Mouse (Mus musculus): Measurements from ENCODE around the gene Ldb2. TPM values are rescaled to one million over a fixed set of nuclear protein-coding genes. Genes with fewer than 3 reads are reported as not detected.

Gene Ldb2
- polyA plus RNA-seq, 1 experiment from 2014 or later, result 15.9 TPM

DNA sequence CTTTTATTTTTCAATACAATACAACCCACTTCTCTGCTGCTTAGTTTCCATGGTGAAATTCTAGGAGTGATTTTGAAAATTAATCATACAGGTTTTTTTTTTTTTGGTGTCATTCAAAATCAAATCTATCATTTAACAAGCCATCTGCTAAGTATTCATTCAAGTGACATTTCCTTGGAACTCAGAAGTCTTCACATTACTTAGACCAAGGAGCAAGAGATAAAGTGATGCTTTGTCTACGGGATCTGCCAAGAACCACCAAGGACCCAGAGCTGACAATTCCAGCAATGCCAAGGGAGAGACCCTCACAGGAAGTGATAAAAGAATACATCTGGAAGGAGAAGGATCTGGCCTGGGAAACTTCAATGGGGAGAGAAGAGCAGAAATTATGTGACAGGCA lies 270.5 kb downstream of the Ldb2 start:
- Histone ChIP-seq H3K36me3 (no peaks in the 10 kb centered on the region), H3K4me1 (no peaks in the 10 kb centered on the region), H3K9ac (replicated peaks) (no peak overlapping the region), H3K9me3 (no peaks in the 10 kb centered on the region), H3K4me2 (replicated peaks) (no peak overlapping the region), H3K27ac (replicated peaks) (no peak overlapping the region), H3K27me3 (no peaks in the 10 kb centered on the region; the same call in 1 of the 2 replicates), H3K4me3 (no peak overlapping the region)
- WGBS, result 91% methylated on average over 1 of the region's 1 CpGs
- no peak for ATAC-seq (ENCODE audit: low FRiP score, low read depth)

DNA sequence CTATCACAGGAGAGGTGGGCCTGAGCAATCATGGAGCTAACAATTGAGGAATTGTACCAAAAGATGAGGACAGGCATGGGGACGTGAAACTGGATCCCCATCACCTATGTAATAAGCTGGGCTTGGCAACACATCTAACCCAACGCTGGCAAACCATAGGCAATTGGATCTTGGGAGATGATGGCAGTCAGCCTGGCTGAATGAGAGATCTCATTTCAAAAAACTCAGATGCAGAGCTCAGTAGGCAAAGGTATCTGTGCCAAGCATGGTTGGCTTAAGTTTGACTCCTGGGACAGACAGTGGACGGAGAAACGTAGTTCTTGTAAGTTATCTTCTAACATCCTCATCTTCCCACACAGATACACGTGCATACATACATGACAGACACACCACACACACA lies 294.3 kb downstream of the Ldb2 start:
- H3K9ac ChIP-seq (replicated peaks), result no peak overlapping the region
- H3K4me1 ChIP-seq, result no peaks in the 10 kb centered on the region
- no peak overlapping the region for H3K4me3 ChIP-seq
- ATAC-seq (ENCODE audit: low FRiP score, low read depth), result no peak
- H3K9me3 ChIP-seq, result no peaks in the 10 kb centered on the region
- no peak overlapping the region for H3K27ac ChIP-seq (replicated peaks)
- H3K27me3 ChIP-seq, result no peaks in the 10 kb centered on the region
- WGBS, result 90% methylated on average over 5 of the region's 5 CpGs
- H3K36me3 ChIP-seq, result no peaks in the 10 kb centered on the region
- H3K4me2 ChIP-seq (replicated peaks), result no peak overlapping the region

DNA sequence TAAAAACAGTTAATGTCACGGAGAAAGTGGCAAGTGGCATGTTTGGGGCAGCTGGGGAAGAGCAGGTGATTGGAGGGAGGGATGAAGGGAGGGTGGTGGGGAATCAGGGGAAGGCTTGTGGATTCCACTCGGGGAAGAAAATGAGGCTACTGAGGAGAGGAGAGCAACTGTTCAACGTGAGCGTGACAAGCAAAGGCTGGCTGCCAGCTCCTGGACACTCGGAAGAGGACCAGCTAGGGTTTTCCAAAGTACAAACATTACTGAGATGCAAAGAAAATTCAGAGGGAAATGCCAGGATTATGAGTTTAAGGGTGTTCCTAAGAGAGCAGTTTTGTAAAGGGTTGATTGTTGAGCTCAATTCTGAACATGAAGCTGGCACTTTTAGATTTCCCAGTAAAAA lies 294.7 kb downstream of the Ldb2 start:
- H3K27me3 ChIP-seq, result no peaks in the 10 kb centered on the region
- no peaks in the 10 kb centered on the region for H3K36me3 ChIP-seq
- no peaks in the 10 kb centered on the region for H3K4me1 ChIP-seq
- WGBS, result 79% methylated on average over 5 of the region's 5 CpGs
- ATAC-seq (ENCODE audit: low FRiP score, low read depth), result no peak
- H3K4me3 ChIP-seq, result no peak overlapping the region
- H3K4me2 ChIP-seq (replicated peaks), result no peak overlapping the region
- H3K9me3 ChIP-seq, result no peaks in the 10 kb centered on the region
- no peak overlapping the region for H3K9ac ChIP-seq (replicated peaks)
- H3K27ac ChIP-seq (replicated peaks), result no peak overlapping the region

DNA sequence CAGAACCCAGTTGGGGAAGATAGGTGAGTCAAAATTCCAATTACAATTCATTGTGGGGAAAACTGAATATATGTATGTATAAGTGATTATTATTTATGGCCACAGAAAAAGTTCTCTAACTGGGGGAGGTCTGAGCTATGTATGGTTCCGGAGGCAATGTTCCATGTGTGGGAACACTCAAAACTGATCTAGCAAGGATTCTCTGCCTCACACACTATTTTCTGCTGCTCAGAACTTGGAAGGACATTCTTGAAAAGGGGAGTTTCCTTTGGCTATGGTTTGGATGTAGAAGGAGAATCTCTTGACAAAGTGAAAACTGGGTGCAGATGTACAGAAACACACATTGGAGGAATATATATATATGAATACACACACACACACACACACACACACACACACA lies 301.3 kb downstream of the Ldb2 start:
- Histone ChIP-seq H3K4me3 (no peak overlapping the region), H3K4me1 (0 out of 2 replicates have a peak, but pooled peaks cover 3% of the 10 kb centered on the region), H3K27ac (replicated peaks) (no peak overlapping the region), H3K36me3 (no peaks in the 10 kb centered on the region), H3K4me2 (replicated peaks) (no peak overlapping the region), H3K27me3 (no peaks in the 10 kb centered on the region), H3K9ac (replicated peaks) (no peak overlapping the region), H3K9me3 (no peaks in the 10 kb centered on the region)
- no peak for ATAC-seq (ENCODE audit: low FRiP score, low read depth)
- WGBS, result 94% methylated on average over 1 of the region's 1 CpGs

DNA sequence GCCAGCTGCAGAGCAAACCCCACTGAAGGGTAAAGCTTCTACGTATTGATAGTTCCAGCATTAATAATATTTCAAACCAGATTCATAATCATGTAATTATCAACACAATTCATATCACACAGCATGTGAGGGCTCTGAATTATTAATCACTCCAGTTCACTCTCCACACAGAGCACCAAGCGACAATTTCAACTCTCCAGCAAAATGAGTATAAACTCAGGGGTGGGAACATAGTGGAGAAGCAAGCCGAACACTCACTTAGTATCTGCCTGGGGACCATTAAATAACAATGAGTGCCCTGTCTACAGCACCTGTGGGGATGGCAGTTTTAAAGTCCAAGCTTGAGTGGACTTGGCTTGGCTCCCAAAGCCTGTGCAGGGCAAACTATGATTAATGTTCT lies 302.6 kb downstream of the Ldb2 start:
- Histone ChIP-seq H3K4me3 (no peak overlapping the region), H3K9ac (replicated peaks) (no peak overlapping the region), H3K36me3 (no peaks in the 10 kb centered on the region), H3K27me3 (no peaks in the 10 kb centered on the region), H3K4me2 (replicated peaks) (no peak overlapping the region), H3K9me3 (no peaks in the 10 kb centered on the region), H3K4me1 (0 out of 2 replicates have a peak, but pooled peaks cover 3% of the 10 kb centered on the region), H3K27ac (replicated peaks) (no peak overlapping the region)
- 72% methylated on average over 3 of the region's 3 CpGs for WGBS
- ATAC-seq (ENCODE audit: low FRiP score, low read depth), result no peak

DNA sequence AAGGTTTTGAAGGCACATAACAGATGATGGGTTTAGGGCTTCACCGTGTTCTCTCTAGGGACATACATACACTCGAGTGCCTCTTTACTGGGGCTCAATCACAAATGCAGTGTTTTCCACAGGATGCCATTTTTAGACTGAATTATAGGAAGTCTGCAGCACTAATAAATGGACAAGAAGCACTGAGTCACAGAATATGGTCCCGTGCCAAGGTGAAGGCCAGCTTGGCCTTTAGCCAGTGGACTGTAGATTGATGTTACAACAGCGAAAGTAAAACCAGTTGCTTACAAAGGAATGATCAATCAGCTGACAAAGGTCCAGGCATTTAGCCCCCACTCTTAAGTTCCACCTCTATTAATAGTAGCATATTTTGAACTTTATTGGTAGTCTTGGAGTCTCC lies 304.4 kb downstream of the Ldb2 start:
- no peaks in the 10 kb centered on the region for H3K9me3 ChIP-seq
- H3K4me3 ChIP-seq, result no peak overlapping the region
- no peak overlapping the region for H3K4me2 ChIP-seq (replicated peaks)
- H3K27me3 ChIP-seq, result no peaks in the 10 kb centered on the region
- no peaks in the 10 kb centered on the region for H3K36me3 ChIP-seq
- WGBS, result 87% methylated on average over 4 of the region's 4 CpGs
- ATAC-seq (ENCODE audit: low FRiP score, low read depth), result no peak
- H3K27ac ChIP-seq (replicated peaks), result no peak overlapping the region
- H3K4me1 ChIP-seq, result 0 out of 2 replicates have a peak, but pooled peaks cover 3% of the 10 kb centered on the region
- H3K9ac ChIP-seq (replicated peaks), result no peak overlapping the region

DNA sequence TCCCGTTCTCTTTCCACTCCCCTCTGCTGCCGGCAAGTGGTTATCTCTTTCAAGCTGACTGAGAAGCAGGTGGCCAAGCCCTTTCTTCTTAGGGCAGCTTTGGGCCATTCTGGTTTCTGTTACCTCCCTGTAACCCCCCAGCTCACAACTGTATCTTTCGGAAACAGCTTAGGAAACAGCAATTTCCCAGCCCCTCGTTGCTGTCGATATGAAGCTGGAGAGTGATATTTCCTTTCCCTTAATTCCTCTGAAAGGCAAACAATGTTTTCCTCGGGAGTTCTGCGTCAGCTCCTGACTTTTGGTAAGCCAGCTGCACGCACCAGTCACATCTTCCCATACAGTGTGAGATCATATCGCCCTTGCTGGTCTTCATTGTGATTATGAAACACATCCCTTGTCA lies 305.3 kb downstream of the Ldb2 start:
- H3K27ac ChIP-seq (replicated peaks), result no peak overlapping the region
- H3K4me2 ChIP-seq (replicated peaks), result no peak overlapping the region
- 0 out of 2 replicates have a peak, but pooled peaks cover 3% of the 10 kb centered on the region for H3K4me1 ChIP-seq
- no peaks in the 10 kb centered on the region for H3K36me3 ChIP-seq
- H3K9me3 ChIP-seq, result no peaks in the 10 kb centered on the region
- H3K27me3 ChIP-seq, result no peaks in the 10 kb centered on the region
- WGBS, result 75% methylated on average over 9 of the region's 9 CpGs
- ATAC-seq (ENCODE audit: low FRiP score, low read depth), result no peak
- no peak overlapping the region for H3K4me3 ChIP-seq
- H3K9ac ChIP-seq (replicated peaks), result no peak overlapping the region

DNA sequence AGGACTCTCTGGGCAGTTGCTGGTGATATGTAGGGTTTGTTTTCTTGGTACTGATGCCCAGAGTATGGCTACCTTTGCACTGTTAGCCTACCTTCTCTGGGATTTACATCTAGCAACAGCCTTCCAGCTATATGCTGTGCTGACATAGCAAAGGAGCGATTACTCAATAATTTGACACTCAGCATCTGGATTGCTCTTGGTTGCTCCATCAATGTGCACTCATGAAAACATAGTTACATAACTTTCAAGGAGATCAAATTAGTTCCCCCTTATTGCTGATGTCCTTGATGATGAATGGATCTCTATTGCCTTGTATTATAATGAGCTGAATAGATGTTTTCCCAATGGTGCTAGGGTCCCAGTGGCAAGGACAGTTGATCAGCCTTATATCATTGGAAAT lies 308.0 kb downstream of the Ldb2 start:
- H3K4me1 ChIP-seq, result 0 out of 2 replicates have a peak, but pooled peaks cover 3% of the 10 kb centered on the region
- H3K27me3 ChIP-seq, result no peaks in the 10 kb centered on the region
- no peak for ATAC-seq (ENCODE audit: low FRiP score, low read depth)
- H3K9ac ChIP-seq (replicated peaks), result no peak overlapping the region
- no peaks in the 10 kb centered on the region for H3K9me3 ChIP-seq
- 100% methylated on average over 1 of the region's 1 CpGs for WGBS
- H3K36me3 ChIP-seq, result no peaks in the 10 kb centered on the region
- no peak overlapping the region for H3K27ac ChIP-seq (replicated peaks)
- H3K4me2 ChIP-seq (replicated peaks), result no peak overlapping the region
- H3K4me3 ChIP-seq, result no peak overlapping the region

DNA sequence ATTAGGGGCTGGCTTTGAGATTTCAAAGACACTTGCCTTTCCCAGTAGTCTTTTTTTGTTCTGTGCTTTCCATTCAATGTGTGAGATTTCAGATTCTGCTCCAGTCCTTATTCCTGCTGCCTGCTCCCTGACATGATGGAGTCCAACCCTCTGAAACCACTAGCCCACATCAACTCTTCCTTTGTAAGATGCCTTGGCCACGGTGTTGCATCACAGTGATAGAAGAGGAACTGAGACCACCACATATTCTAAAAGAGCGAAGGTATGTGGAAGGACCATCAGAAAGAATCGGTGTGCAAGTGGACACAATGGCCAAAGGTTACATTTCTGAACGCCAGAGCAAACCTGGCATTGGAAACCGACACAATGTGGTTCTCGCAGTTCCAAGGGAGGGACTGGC lies 309.0 kb downstream of the Ldb2 start:
- no peak overlapping the region for H3K4me3 ChIP-seq
- H3K27me3 ChIP-seq, result no peaks in the 10 kb centered on the region
- no peaks in the 10 kb centered on the region for H3K9me3 ChIP-seq
- H3K36me3 ChIP-seq, result no peaks in the 10 kb centered on the region
- H3K4me1 ChIP-seq, result 0 out of 2 replicates have a peak, but pooled peaks cover 3% of the 10 kb centered on the region
- H3K4me2 ChIP-seq (replicated peaks), result no peak overlapping the region
- no peak overlapping the region for H3K27ac ChIP-seq (replicated peaks)
- 91% methylated on average over 6 of the region's 6 CpGs for WGBS
- no peak for ATAC-seq (ENCODE audit: low FRiP score, low read depth)
- H3K9ac ChIP-seq (replicated peaks), result no peak overlapping the region

DNA sequence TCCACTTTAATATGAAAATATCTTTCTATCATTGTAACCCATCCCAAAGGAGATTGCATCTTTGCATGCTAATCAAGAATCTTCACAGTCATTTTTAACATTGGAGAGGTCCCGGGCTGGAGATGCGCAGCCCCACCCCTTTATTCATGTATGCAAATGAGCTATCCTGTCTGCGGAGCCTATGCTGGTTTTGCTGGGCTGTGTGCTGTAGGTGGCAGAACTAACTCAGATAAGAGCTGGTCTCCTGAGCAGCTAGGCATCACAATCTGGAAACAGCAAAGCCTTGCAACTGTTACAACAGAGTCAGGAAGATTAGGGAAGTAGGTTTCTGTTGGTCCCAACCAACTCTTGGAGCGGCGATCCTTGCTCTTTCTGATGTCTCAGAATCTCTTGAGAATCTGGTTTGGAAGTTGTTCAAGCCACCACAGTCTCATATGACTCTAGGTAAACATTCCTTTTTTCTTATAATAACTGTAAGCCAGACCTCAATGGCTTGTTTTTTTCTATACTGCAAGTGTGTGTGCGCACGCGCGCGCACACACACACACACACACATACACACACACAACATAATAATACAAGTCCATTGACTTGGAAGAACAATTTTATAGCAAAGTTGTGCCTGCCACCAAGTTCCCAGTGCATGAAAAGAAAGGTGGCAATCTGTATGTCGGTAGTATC lies 315.9 kb downstream of the Ldb2 start:
- Histone ChIP-seq H3K36me3 (no peaks in the 10 kb centered on the region), H3K9me3 (no peaks in the 10 kb centered on the region), H3K27me3 (no peaks in the 10 kb centered on the region), H3K4me3 (no peak overlapping the region), H3K27ac (replicated peaks) (no peak overlapping the region), H3K9ac (replicated peaks) (no peak overlapping the region), H3K4me2 (replicated peaks) (no peak overlapping the region), H3K4me1 (peaks cover 5% of the 10 kb centered on the region; the same call in 1 of the 2 replicates)
- ATAC-seq (ENCODE audit: low FRiP score, low read depth), result peak; percentile 89
- 66% methylated on average over 11 of the region's 11 CpGs for WGBS

DNA sequence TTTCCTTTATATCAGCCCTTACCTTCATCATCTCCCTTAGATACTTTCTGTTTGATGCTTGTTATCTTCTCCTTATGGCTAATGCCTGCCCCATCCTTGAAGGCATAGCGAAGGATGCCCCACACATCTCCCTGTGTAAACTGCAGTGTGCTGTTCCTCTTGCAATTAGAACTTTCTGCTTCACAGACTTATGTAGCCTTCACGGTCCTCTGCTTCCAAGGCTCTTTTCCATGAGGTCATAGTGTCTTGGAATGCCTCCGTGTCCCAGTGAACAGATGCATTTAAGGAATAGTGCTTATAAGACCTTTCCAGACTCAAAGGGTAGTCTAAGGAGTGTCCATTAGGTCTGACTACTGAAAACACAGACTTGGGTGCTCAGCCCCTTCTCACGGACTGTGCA lies 318.1 kb downstream of the Ldb2 start:
- H3K4me3 ChIP-seq, result no peak overlapping the region
- ATAC-seq (ENCODE audit: low FRiP score, low read depth), result no peak
- no peaks in the 10 kb centered on the region for H3K36me3 ChIP-seq
- no peak overlapping the region for H3K4me2 ChIP-seq (replicated peaks)
- no peaks in the 10 kb centered on the region for H3K27me3 ChIP-seq
- H3K4me1 ChIP-seq, result peaks cover 7% of the 10 kb centered on the region; the same call in 1 of the 2 replicates
- no peak overlapping the region for H3K27ac ChIP-seq (replicated peaks)
- H3K9ac ChIP-seq (replicated peaks), result no peak overlapping the region
- H3K9me3 ChIP-seq, result no peaks in the 10 kb centered on the region
- WGBS, result 81% methylated on average over 4 of the region's 4 CpGs

DNA sequence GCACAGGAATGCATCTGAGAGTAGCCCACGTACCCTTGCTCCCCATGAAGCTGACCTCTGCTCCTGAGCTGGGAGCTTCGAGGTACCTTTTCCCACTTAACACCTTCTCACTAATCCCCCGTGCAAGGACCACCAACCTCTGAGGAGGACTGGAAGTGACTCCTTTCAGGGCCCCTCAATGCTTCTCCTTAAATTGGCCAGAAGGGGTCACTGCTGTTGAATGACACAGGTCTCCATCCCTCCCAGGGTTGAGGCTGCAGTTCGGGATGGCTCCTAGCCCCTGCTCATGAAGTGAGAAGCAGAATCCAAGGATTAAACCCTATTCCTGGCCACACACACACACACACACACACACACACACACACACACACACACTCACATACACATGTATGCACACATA lies 323.1 kb downstream of the Ldb2 start:
- no peaks in the 10 kb centered on the region for H3K27me3 ChIP-seq
- WGBS, result 18% methylated on average over 4 of the region's 4 CpGs
- no peaks in the 10 kb centered on the region for H3K36me3 ChIP-seq
- H3K9ac ChIP-seq (replicated peaks), result no peak overlapping the region
- H3K4me1 ChIP-seq, result peaks cover 5% of the 10 kb centered on the region; the same call in 1 of the 2 replicates
- H3K4me3 ChIP-seq, result no peak overlapping the region
- peak; percentile 71 for ATAC-seq (ENCODE audit: low FRiP score, low read depth)
- H3K9me3 ChIP-seq, result no peaks in the 10 kb centered on the region
- H3K4me2 ChIP-seq (replicated peaks), result no peak overlapping the region
- H3K27ac ChIP-seq (replicated peaks), result no peak overlapping the region

DNA sequence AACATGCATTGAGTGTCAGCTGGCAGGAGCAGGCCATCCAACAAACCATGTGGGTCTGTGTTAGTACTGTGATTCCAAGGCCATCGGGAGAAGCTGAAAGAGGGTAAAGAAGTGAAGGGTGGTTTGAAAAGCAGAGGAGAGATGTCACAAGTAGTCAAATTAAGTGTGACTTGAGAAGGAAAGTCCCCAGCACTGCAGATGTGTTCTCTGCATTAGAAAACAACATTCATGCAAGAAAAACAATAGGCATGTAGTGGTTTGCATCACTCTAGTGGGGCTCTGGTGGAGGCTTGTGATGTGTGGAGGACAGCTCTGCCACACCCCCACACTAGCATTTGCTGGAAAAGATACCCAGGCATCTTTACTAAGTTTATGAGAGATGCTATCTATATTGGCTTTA lies 323.9 kb downstream of the Ldb2 start:
- Histone ChIP-seq H3K27me3 (no peaks in the 10 kb centered on the region), H3K9me3 (no peaks in the 10 kb centered on the region), H3K36me3 (no peaks in the 10 kb centered on the region), H3K4me3 (no peak overlapping the region), H3K9ac (replicated peaks) (no peak overlapping the region), H3K4me2 (replicated peaks) (no peak overlapping the region), H3K4me1 (peaks cover 5% of the 10 kb centered on the region; the same call in 1 of the 2 replicates), H3K27ac (replicated peaks) (no peak overlapping the region)
- 86% methylated on average over 1 of the region's 1 CpGs for WGBS
- ATAC-seq (ENCODE audit: low FRiP score, low read depth), result no peak
